Mouse (Mus musculus): ENCODE data around the gene Cecr2. TPM values are rescaled to one million over a fixed set of nuclear protein-coding genes. Genes with fewer than 3 reads are reported as not detected.

Cecr2 gene
- polyA plus RNA-seq, 1 experiment from 2014 or later: 11.2 TPM

DNA sequence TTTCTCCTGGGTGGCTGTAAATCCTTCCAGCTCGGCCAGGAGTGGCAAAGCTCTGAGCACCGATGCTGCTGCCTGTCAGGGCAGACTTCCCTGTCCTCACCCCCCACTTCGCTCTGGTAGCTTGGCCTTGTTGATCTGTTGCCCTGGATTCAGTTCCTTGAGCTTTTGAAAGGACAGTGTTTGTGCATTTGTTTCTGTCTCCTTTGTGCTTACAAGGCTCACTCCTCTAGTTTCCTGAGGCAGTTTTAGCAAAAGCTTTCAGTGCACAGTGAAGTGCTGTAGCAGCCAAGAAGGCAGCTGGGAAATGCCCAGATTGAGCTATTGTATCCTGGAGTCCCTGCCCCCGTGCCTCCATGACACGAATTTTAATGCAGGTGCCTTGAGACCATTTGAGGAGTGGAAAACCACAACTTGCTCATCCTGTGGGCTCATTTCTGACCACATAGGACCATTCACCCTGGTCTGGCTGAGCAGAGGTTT lies 107.0 kb downstream of the Cecr2 start, which contains the start of gene Slc25a18:
Gene Slc25a18 (plus strand): TSS at position 430 of the 480 bp plus-strand sequence.
- Histone ChIP-seq H3K27me3 (ENCODE audit: control insufficient read depth, insufficient read depth, low read length) (no peaks in the 10 kb centered on the region), H3K36me3 (ENCODE audit: control insufficient read depth, insufficient read depth, low read length) (no peaks in the 10 kb centered on the region), H3K9ac (ENCODE audit: low read depth, low read length) (no peak within 1 kb of the TSS), H3K4me1 (ENCODE audit: control insufficient read depth, insufficient read depth, low read length) (no peaks in the 10 kb centered on the region), H3K27ac (ENCODE audit: low read depth, low read length) (no peak within 1 kb of the TSS), H3K9me3 (ENCODE audit: control insufficient read depth, low read length) (no peaks in the 10 kb centered on the region), H3K4me2 (replicated peaks; ENCODE audit: low read depth, low read length) (no peak within 1 kb of the TSS), H3K4me3 (ENCODE audit: low read length) (no peak within 1 kb of the TSS)
- WGBS: 66% methylated on average over 5 of the region's 5 CpGs
- no peak for ATAC-seq (ENCODE audit: low FRiP score, low TSS enrichment)

- Histone ChIP-seq H3K27ac (ENCODE audit: low read depth, low read length) (no peak overlapping the region), H3K4me2 (replicated peaks; ENCODE audit: low read depth, low read length) (no peak overlapping the region), H3K4me1 (ENCODE audit: control insufficient read depth, insufficient read depth, low read length) (no peaks in the 10 kb centered on the region), H3K27me3 (ENCODE audit: control insufficient read depth, insufficient read depth, low read length) (no peaks in the 10 kb centered on the region), H3K36me3 (ENCODE audit: control insufficient read depth, insufficient read depth, low read length) (no peaks in the 10 kb centered on the region), H3K9ac (ENCODE audit: low read depth, low read length) (no peak overlapping the region), H3K9me3 (ENCODE audit: control insufficient read depth, low read length) (no peaks in the 10 kb centered on the region), H3K4me3 (ENCODE audit: low read length) (no peak overlapping the region)
- WGBS: 86% methylated on average over 6 of the region's 6 CpGs
- no peak for ATAC-seq (ENCODE audit: low FRiP score, low TSS enrichment)
Observed at GRCm38 (mm10) chr6:120773763-120774162, 107.6 kb downstream of the Cecr2 start.

DNA sequence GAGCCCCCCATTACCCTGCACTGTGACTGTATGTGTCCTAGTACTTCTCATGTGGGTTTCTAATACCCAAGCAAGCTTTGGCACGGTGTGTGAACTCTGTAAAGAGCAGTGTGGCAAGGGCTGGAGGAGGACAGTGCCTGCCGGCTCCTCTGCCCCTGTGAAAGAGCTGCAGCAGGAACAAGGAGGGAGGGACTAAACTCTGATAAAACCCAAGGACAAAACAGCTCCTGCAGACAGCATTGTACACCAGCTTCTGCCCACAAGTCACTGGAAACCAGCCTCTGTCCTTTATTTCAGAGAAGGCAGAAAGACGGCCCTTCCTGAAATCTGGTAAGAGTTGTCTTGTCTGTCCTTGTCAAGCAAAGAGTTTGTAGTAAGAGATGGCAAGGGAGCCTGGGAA lies 110.1 kb downstream of the Cecr2 start:
- Histone ChIP-seq H3K9me3 (ENCODE audit: control insufficient read depth, low read length) (no peaks in the 10 kb centered on the region), H3K36me3 (ENCODE audit: control insufficient read depth, insufficient read depth, low read length) (no peaks in the 10 kb centered on the region), H3K4me3 (ENCODE audit: low read length) (no peak overlapping the region), H3K27ac (ENCODE audit: low read depth, low read length) (no peak overlapping the region), H3K4me1 (ENCODE audit: control insufficient read depth, insufficient read depth, low read length) (no peaks in the 10 kb centered on the region), H3K4me2 (replicated peaks; ENCODE audit: low read depth, low read length) (no peak overlapping the region), H3K9ac (ENCODE audit: low read depth, low read length) (no peak overlapping the region), H3K27me3 (ENCODE audit: control insufficient read depth, insufficient read depth, low read length) (no peaks in the 10 kb centered on the region)
- ATAC-seq (ENCODE audit: low FRiP score, low TSS enrichment): no peak
- 78% methylated on average over 3 of the region's 3 CpGs for WGBS

DNA sequence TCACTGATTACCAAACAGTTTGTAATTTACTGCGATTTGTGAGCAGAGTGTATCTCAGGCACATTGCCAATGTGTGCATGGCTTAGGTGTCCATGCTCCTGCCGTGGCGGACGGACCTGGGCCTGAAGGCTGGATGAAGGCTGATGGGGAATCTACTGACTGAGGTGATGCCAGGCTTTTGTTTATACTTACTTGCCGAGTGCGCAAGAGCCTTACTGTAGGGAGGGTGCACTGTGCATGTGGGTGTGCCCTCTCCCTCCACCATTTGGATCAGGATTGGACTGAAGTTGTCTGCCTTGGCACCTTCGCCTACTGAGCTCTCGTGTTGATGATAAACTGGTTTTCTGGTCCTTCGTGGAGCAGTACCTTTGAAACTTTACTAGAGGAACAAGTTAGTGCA lies 111.4 kb downstream of the Cecr2 start:
- H3K4me2 ChIP-seq (replicated peaks; ENCODE audit: low read depth, low read length): no peak overlapping the region
- no peaks in the 10 kb centered on the region for H3K36me3 ChIP-seq (ENCODE audit: control insufficient read depth, insufficient read depth, low read length)
- no peak for ATAC-seq (ENCODE audit: low FRiP score, low TSS enrichment)
- no peak overlapping the region for H3K27ac ChIP-seq (ENCODE audit: low read depth, low read length)
- no peaks in the 10 kb centered on the region for H3K4me1 ChIP-seq (ENCODE audit: control insufficient read depth, insufficient read depth, low read length)
- H3K27me3 ChIP-seq (ENCODE audit: control insufficient read depth, insufficient read depth, low read length): no peaks in the 10 kb centered on the region
- no peak overlapping the region for H3K9ac ChIP-seq (ENCODE audit: low read depth, low read length)
- H3K4me3 ChIP-seq (ENCODE audit: low read length): no peak overlapping the region
- WGBS: 78% methylated on average over 9 of the region's 9 CpGs
- H3K9me3 ChIP-seq (ENCODE audit: control insufficient read depth, low read length): no peaks in the 10 kb centered on the region

GRCm38 (mm10) chr6:120778226-120778625 lies 112.1 kb downstream of the Cecr2 start:
- 46% methylated on average over 3 of the region's 3 CpGs for WGBS

DNA sequence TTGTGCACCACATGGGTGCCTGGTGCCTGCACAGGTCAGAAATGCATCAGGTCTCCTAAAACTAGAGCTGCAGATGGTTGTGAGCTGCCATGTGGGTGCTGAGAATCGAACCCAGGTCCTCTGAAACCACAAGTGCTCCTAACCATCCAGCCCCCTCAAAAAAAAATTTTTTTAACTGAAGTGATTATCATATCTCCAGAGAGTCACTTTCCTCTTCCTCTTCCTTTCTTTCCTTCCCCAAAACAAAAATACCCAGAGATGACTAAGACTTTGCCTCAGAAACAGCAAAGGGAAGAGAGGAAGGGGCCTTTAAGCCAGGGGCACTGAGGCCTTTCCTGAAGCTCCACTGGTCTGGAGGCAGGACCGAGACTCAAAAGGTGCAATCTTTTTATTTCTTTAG lies 116.8 kb downstream of the Cecr2 start:
- ATAC-seq (ENCODE audit: low FRiP score, low TSS enrichment): no peak
- no peaks in the 10 kb centered on the region for H3K27me3 ChIP-seq (ENCODE audit: control insufficient read depth, insufficient read depth, low read length)
- H3K9me3 ChIP-seq (ENCODE audit: control insufficient read depth, low read length): no peaks in the 10 kb centered on the region
- H3K27ac ChIP-seq (ENCODE audit: low read depth, low read length): no peak overlapping the region
- H3K9ac ChIP-seq (ENCODE audit: low read depth, low read length): no peak overlapping the region
- no peaks in the 10 kb centered on the region for H3K36me3 ChIP-seq (ENCODE audit: control insufficient read depth, insufficient read depth, low read length)
- 88% methylated on average over 2 of the region's 2 CpGs for WGBS
- H3K4me1 ChIP-seq (ENCODE audit: control insufficient read depth, insufficient read depth, low read length): no peaks in the 10 kb centered on the region
- H3K4me2 ChIP-seq (replicated peaks; ENCODE audit: low read depth, low read length): no peak overlapping the region
- H3K4me3 ChIP-seq (ENCODE audit: low read length): no peak overlapping the region

More at GRCm38 (mm10) chr6:120778226-120778625, 112.1 kb downstream of the Cecr2 start:
- Histone ChIP-seq H3K4me3 (ENCODE audit: low read length) (no peak overlapping the region), H3K9ac (ENCODE audit: low read depth, low read length) (no peak overlapping the region), H3K4me2 (replicated peaks; ENCODE audit: low read depth, low read length) (no peak overlapping the region), H3K4me1 (ENCODE audit: control insufficient read depth, insufficient read depth, low read length) (no peaks in the 10 kb centered on the region), H3K27ac (ENCODE audit: low read depth, low read length) (no peak overlapping the region), H3K27me3 (ENCODE audit: control insufficient read depth, insufficient read depth, low read length) (no peaks in the 10 kb centered on the region), H3K36me3 (ENCODE audit: control insufficient read depth, insufficient read depth, low read length) (no peaks in the 10 kb centered on the region), H3K9me3 (ENCODE audit: control insufficient read depth, low read length) (no peaks in the 10 kb centered on the region)
- no peak for ATAC-seq (ENCODE audit: low FRiP score, low TSS enrichment)

GRCm38 (mm10) chr6:120784351-120784750 lies 118.2 kb downstream of the Cecr2 start:
- H3K36me3 ChIP-seq (ENCODE audit: control insufficient read depth, insufficient read depth, low read length): no peaks in the 10 kb centered on the region
- no peaks in the 10 kb centered on the region for H3K27me3 ChIP-seq (ENCODE audit: control insufficient read depth, insufficient read depth, low read length)
- 57% methylated on average over 7 of the region's 7 CpGs for WGBS
- no peak overlapping the region for H3K9ac ChIP-seq (ENCODE audit: low read depth, low read length)
- no peaks in the 10 kb centered on the region for H3K4me1 ChIP-seq (ENCODE audit: control insufficient read depth, insufficient read depth, low read length)
- no peak overlapping the region for H3K4me3 ChIP-seq (ENCODE audit: low read length)
- no peak overlapping the region for H3K27ac ChIP-seq (ENCODE audit: low read depth, low read length)
- no peaks in the 10 kb centered on the region for H3K9me3 ChIP-seq (ENCODE audit: control insufficient read depth, low read length)
- ATAC-seq (ENCODE audit: low FRiP score, low TSS enrichment): no peak
- no peak overlapping the region for H3K4me2 ChIP-seq (replicated peaks; ENCODE audit: low read depth, low read length)

GRCm38 (mm10) chr6:120788068-120788607 lies 122.0 kb downstream of the Cecr2 start:
- Histone ChIP-seq H3K27ac (ENCODE audit: low read depth, low read length) (no peak overlapping the region), H3K36me3 (ENCODE audit: control insufficient read depth, insufficient read depth, low read length) (peaks cover 13% of the 10 kb centered on the region), H3K4me1 (ENCODE audit: control insufficient read depth, insufficient read depth, low read length) (no peaks in the 10 kb centered on the region), H3K9ac (ENCODE audit: low read depth, low read length) (no peak overlapping the region), H3K27me3 (ENCODE audit: control insufficient read depth, insufficient read depth, low read length) (no peaks in the 10 kb centered on the region), H3K4me2 (replicated peaks; ENCODE audit: low read depth, low read length) (no peak overlapping the region), H3K9me3 (ENCODE audit: control insufficient read depth, low read length) (no peaks in the 10 kb centered on the region), H3K4me3 (ENCODE audit: low read length) (no peak overlapping the region)
- ATAC-seq (ENCODE audit: low FRiP score, low TSS enrichment): no peak
- 66% methylated on average over 5 of the region's 5 CpGs for WGBS

DNA sequence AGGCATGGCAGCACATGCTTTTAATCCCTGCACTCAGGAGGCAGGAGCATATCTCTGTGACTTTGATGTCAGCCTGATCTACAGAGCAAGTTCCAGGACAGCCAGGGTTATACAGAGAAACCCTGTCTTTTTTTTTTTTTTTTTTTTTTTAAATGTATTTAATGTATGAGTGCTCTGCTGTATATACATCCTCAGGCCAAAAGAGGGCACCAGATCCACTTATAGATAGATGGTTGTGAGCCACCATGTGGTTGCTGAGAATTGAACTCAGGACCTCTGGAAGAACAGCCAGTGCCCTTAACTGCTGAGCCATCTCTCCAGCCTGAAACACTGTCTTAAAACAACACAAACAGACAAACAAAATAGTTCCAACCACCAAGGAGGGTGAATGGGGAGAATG lies 122.7 kb downstream of the Cecr2 start:
- no peak for ATAC-seq (ENCODE audit: low FRiP score, low TSS enrichment)

More for the DNA sequence above, 122.7 kb downstream of the Cecr2 start:
- H3K27ac ChIP-seq (ENCODE audit: low read depth, low read length): no peak overlapping the region
- no peak overlapping the region for H3K4me3 ChIP-seq (ENCODE audit: low read length)
- H3K36me3 ChIP-seq (ENCODE audit: control insufficient read depth, insufficient read depth, low read length): peaks cover 20% of the 10 kb centered on the region
- no peak overlapping the region for H3K4me2 ChIP-seq (replicated peaks; ENCODE audit: low read depth, low read length)
- no peaks in the 10 kb centered on the region for H3K9me3 ChIP-seq (ENCODE audit: control insufficient read depth, low read length)
- H3K27me3 ChIP-seq (ENCODE audit: control insufficient read depth, insufficient read depth, low read length): no peaks in the 10 kb centered on the region
- H3K4me1 ChIP-seq (ENCODE audit: control insufficient read depth, insufficient read depth, low read length): no peaks in the 10 kb centered on the region
- H3K9ac ChIP-seq (ENCODE audit: low read depth, low read length): no peak overlapping the region
